Mouse (Mus musculus) bone marrow macrophage, adult 2 months (primary cell): ENCODE measurements around the gene Npas3.

ENCODE experiments used
- CTCF ChIP-seq: IDR thresholded peaks from 2 replicates; pipeline ENCODE4 v1.5.1; 2012; ENCODE audit warnings: low read depth, mild to moderate bottlenecking, low read length, moderate library complexity
- POLR2A ChIP-seq: IDR thresholded peaks from 2 replicates; pipeline ENCODE4 v1.6.1; 2012; ENCODE audit warnings: mild to moderate bottlenecking, low read depth, low read length, borderline replicate concordance

- TF ChIP-seq POLR2A (no peak), CTCF (no peak)
These were observed 820.3 kb downstream of the Npas3 start for GRCm38 (mm10) chr12:54068757-54069146.
